Mouse (Mus musculus) forebrain, postnatal 0 days (tissue): ENCODE measurements around the gene Pcbp2. TPM values are rescaled to one million over a fixed set of nuclear protein-coding genes. Genes with fewer than 3 reads are reported as not detected.
A peak's percentile ranks its signal among the peaks of the same experiment; 100 is the strongest.

Experiments used
- ATAC-seq: fragments of 200-750 bp; cut with Nextera tagmentation; 2 replicates; pipeline ENCODE4 v1.8.0; 2017; ENCODE audit warnings: mild to moderate bottlenecking, moderate library complexity
- DNase-seq: peaks from one replicate; pipeline ENCODE4 v3.0.0-alpha.2; 2015
- H3K27ac ChIP-seq: fragments of 300-500 bp; sonication (generic); 2 replicates; pipeline ENCODE4 v1.5.1; 2014; ENCODE audit warnings: low read depth, mild to moderate bottlenecking, antibody characterized with exemption, low read length, moderate library complexity, mixed read lengths
- H3K27me3 ChIP-seq: fragments of 300-500 bp; sonication (generic); 2 replicates; pipeline ENCODE4 v1.6.1; 2014; ENCODE audit warnings: mild to moderate bottlenecking, low read length, mixed read lengths; ENCODE audit not compliant: insufficient read depth
- H3K36me3 ChIP-seq: fragments of 300-500 bp; sonication (generic); 2 replicates; pipeline ENCODE4 v1.6.1; 2014; ENCODE audit warnings: mild to moderate bottlenecking, moderate library complexity; ENCODE audit not compliant: insufficient read depth
- H3K4me1 ChIP-seq: fragments of 300-500 bp; sonication (generic); 2 replicates; pipeline ENCODE4 v1.6.1; 2014; ENCODE audit warnings: antibody characterized with exemption; ENCODE audit not compliant: insufficient read depth
- H3K4me2 ChIP-seq: fragments of 300-500 bp; sonication (generic); 2 replicates; pipeline ENCODE4 v1.6.1; 2014; ENCODE audit warnings: low read depth, mild to moderate bottlenecking, moderate library complexity
- H3K4me3 ChIP-seq: fragments of 300-500 bp; sonication (generic); 2 replicates; pipeline ENCODE4 v1.5.1; 2014; ENCODE audit warnings: low read depth, low read length, mixed read lengths
- H3K9ac ChIP-seq: fragments of 300-500 bp; sonication (generic); 2 replicates; pipeline ENCODE4 v1.6.1; 2014; ENCODE audit warnings: mild to moderate bottlenecking
- H3K9me3 ChIP-seq: fragments of 300-500 bp; sonication (generic); 2 replicates; pipeline ENCODE4 v1.6.1; 2016; ENCODE audit warnings: low read length
- CTCF ChIP-seq: sonication (generic); IDR thresholded peaks from 2 replicates; pipeline ENCODE4 v1.5.1; 2016; ENCODE audit warnings: antibody characterized with exemption, control low read depth, low read depth
- WGBS: fragments of 180-500 bp; shearing (Covaris S2); extraction: QIAGEN DNeasy Blood & Tissue Kit; methylation state at CpG from one replicate; pipeline ENCODE4 v1.1.7; 2014; 5-methylcytosine and 5-hydroxymethylcytosine counted together
- polyA plus RNA-seq: library from polyadenylated mRNA; unstranded; fragments of >200 nt; fragmentation: Nextera tagmentation; extraction: Ambion mirVana; gene quantifications from 2 replicates; pipeline ENCODE4 v1.2.1, GENCODE M21; 2015
- total RNA-seq: library from RNA; depleted of rRNA; stranded (reverse); fragments of >200 nt; gene quantifications from 2 replicates; pipeline ENCODE4 v1.2.3, GENCODE M21; 2014; rRNA removed

Pcbp2 gene
- total and polyA plus RNA-seq, 2 experiments from 2014 or later = 102 to 154 TPM

- H3K36me3 ChIP-seq = peaks cover 71% of the 10 kb centered on the region
Measured at GRCm38 (mm10) chr15:102532106-102532900, 62.0 kb downstream of the Pcbp2 start.

GRCm38 (mm10) chr15:102533926-102534325 is 63.6 kb downstream of the Pcbp2 start:
- H3K9me3 ChIP-seq = no peaks in the 10 kb centered on the region
- 94% methylated on average over 7 of the region's 7 CpGs for WGBS
- H3K36me3 ChIP-seq = peaks cover 59% of the 10 kb centered on the region
- ATAC-seq (no peak), DNase-seq (no peak)
- H3K4me2 ChIP-seq = no peak overlapping the region
- no peak overlapping the region for H3K4me3 ChIP-seq
- H3K9ac ChIP-seq = no peak overlapping the region
- no peaks in the 10 kb centered on the region for H3K4me1 ChIP-seq
- no peak for TF ChIP-seq CTCF
- no peak overlapping the region for H3K27ac ChIP-seq
- no peaks in the 10 kb centered on the region for H3K27me3 ChIP-seq

More at GRCm38 (mm10) chr15:102532106-102532900, 62.0 kb downstream of the Pcbp2 start:
- no peak for TF ChIP-seq CTCF
- 62% methylated on average over 3 of the region's 3 CpGs for WGBS
- no peak overlapping the region for H3K4me3 ChIP-seq
- H3K27me3 ChIP-seq = no peaks in the 10 kb centered on the region
- DNase-seq (no peak), ATAC-seq (peak; percentile 75)
- H3K4me1 ChIP-seq = no peaks in the 10 kb centered on the region
- peak overlapping the region; percentile 64 for H3K27ac ChIP-seq
- no peak overlapping the region for H3K4me2 ChIP-seq
- H3K9ac ChIP-seq = no peak overlapping the region
- H3K9me3 ChIP-seq = no peaks in the 10 kb centered on the region

GRCm38 (mm10) chr15:102544801-102545200 is 74.5 kb downstream of the Pcbp2 start:
- no peak overlapping the region for H3K9ac ChIP-seq
- 69% methylated on average over 4 of the region's 4 CpGs for WGBS
- no peak overlapping the region for H3K27ac ChIP-seq
- no peak overlapping the region for H3K4me3 ChIP-seq
- H3K36me3 ChIP-seq = peaks cover 45% of the 10 kb centered on the region
- H3K4me1 ChIP-seq = 0 out of 2 replicates have a peak, but pooled peaks cover 4% of the 10 kb centered on the region
- TF ChIP-seq CTCF = no peak
- no peaks in the 10 kb centered on the region for H3K9me3 ChIP-seq
- no peak for DNase-seq
- no peak overlapping the region for H3K4me2 ChIP-seq
- no peaks in the 10 kb centered on the region for H3K27me3 ChIP-seq
- no peak for ATAC-seq

- peak overlapping the region; percentile 72 for H3K27ac ChIP-seq
Measured at GRCm38 (mm10) chr15:102546246-102546645, 75.9 kb downstream of the Pcbp2 start.

GRCm38 (mm10) chr15:102546677-102547427 is 76.5 kb downstream of the Pcbp2 start:
- 47% methylated on average over 3 of the region's 3 CpGs for WGBS
- peak overlapping the region; percentile 72 for H3K27ac ChIP-seq
- no peak overlapping the region for H3K4me2 ChIP-seq
- peak; percentile 6; the same call in 1 of the 2 replicates for TF ChIP-seq CTCF
- DNase-seq = peak; percentile 79
- no peak overlapping the region for H3K4me3 ChIP-seq
- peak; percentile 83 for ATAC-seq
- H3K4me1 ChIP-seq = 0 out of 2 replicates have a peak, but pooled peaks cover 4% of the 10 kb centered on the region
- H3K27me3 ChIP-seq = no peaks in the 10 kb centered on the region
- peaks cover 40% of the 10 kb centered on the region; the same call in 1 of the 2 replicates for H3K36me3 ChIP-seq
- H3K9me3 ChIP-seq = no peaks in the 10 kb centered on the region
- H3K9ac ChIP-seq = no peak overlapping the region

More at GRCm38 (mm10) chr15:102546246-102546645, 75.9 kb downstream of the Pcbp2 start:
- H3K9ac ChIP-seq = no peak overlapping the region
- no peaks in the 10 kb centered on the region for H3K9me3 ChIP-seq
- no peak for DNase-seq
- no peak overlapping the region for H3K4me3 ChIP-seq
- no peak overlapping the region for H3K4me2 ChIP-seq
- peaks cover 38% of the 10 kb centered on the region; the same call in 1 of the 2 replicates for H3K36me3 ChIP-seq
- TF ChIP-seq CTCF = no peak
- no peak for ATAC-seq
- 77% methylated on average over 3 of the region's 3 CpGs for WGBS
- no peaks in the 10 kb centered on the region for H3K27me3 ChIP-seq
- H3K4me1 ChIP-seq = 0 out of 2 replicates have a peak, but pooled peaks cover 4% of the 10 kb centered on the region

GRCm38 (mm10) chr15:102547478-102547877 is 77.1 kb downstream of the Pcbp2 start:
- H3K9me3 ChIP-seq = no peaks in the 10 kb centered on the region
- 0 out of 2 replicates have a peak, but pooled peaks cover 4% of the 10 kb centered on the region for H3K4me1 ChIP-seq
- H3K4me2 ChIP-seq = no peak overlapping the region
- peaks cover 46% of the 10 kb centered on the region for H3K36me3 ChIP-seq
- WGBS = 57% methylated on average over 3 of the region's 3 CpGs
- no peaks in the 10 kb centered on the region for H3K27me3 ChIP-seq
- DNase-seq (peak; percentile 47), ATAC-seq (peak; percentile 27; the same call in 1 of the 2 replicates)
- H3K27ac ChIP-seq = peak overlapping the region; percentile 72
- H3K4me3 ChIP-seq = no peak overlapping the region
- H3K9ac ChIP-seq = no peak overlapping the region
- TF ChIP-seq CTCF = no peak

Other genes starting within 250 kb of the Pcbp2 start
- gene Itgb7, start 238.6 kb upstream of the Pcbp2 start, total RNA-seq = 0.31 and 2.4 TPM in 2 replicates
- 0.50 and 0.75 TPM in 2 replicates for gene Itgb7, start 238.6 kb upstream of the Pcbp2 start, polyA plus RNA-seq
- 6.5 and 12.3 TPM in 2 replicates for gene Rarg, start 213.0 kb upstream of the Pcbp2 start, total RNA-seq
- 4.5 and 4.6 TPM in 2 replicates for gene Rarg, start 213.0 kb upstream of the Pcbp2 start, polyA plus RNA-seq
- gene Gm9918, start 200.0 kb upstream of the Pcbp2 start, total RNA-seq = 0.15 TPM in 1 of 2 replicates, not detected in the other
- gene Gm9918, start 200.0 kb upstream of the Pcbp2 start, polyA plus RNA-seq = not detected in 2 replicates
- gene Mfsd5, start 191.1 kb upstream of the Pcbp2 start, total RNA-seq = 33.2 and 39.3 TPM in 2 replicates
- gene Mfsd5, start 191.1 kb upstream of the Pcbp2 start, polyA plus RNA-seq = 63.0 and 63.7 TPM in 2 replicates
- 2.7 and 9.6 TPM in 2 replicates for gene Espl1, start 174.3 kb upstream of the Pcbp2 start, total RNA-seq
- gene Espl1, start 174.3 kb upstream of the Pcbp2 start, polyA plus RNA-seq = 1.5 and 2.3 TPM in 2 replicates
- gene Pfdn5, start 144.4 kb upstream of the Pcbp2 start, total RNA-seq = 177 and 262 TPM in 2 replicates
- gene Pfdn5, start 144.4 kb upstream of the Pcbp2 start, polyA plus RNA-seq = 518 and 621 TPM in 2 replicates
- 46.4 and 54.2 TPM in 2 replicates for gene Myg1, start 138.8 kb upstream of the Pcbp2 start, total RNA-seq
- gene Myg1, start 138.8 kb upstream of the Pcbp2 start, polyA plus RNA-seq = 80.2 and 85.7 TPM in 2 replicates
- gene Aaas, start 119.8 kb upstream of the Pcbp2 start, total RNA-seq = 25.5 and 27.9 TPM in 2 replicates
- gene Aaas, start 119.8 kb upstream of the Pcbp2 start, polyA plus RNA-seq = 31.6 and 33.4 TPM in 2 replicates
- gene Sp7, start 103.4 kb upstream of the Pcbp2 start, total RNA-seq = 0.92 and 2.1 TPM in 2 replicates
- gene Sp7, start 103.4 kb upstream of the Pcbp2 start, polyA plus RNA-seq = 0.30 and 0.35 TPM in 2 replicates
- gene Sp1, start 64.4 kb upstream of the Pcbp2 start, total RNA-seq = 16.4 and 22.5 TPM in 2 replicates
- 2.0 and 2.6 TPM in 2 replicates for gene Sp1, start 64.4 kb upstream of the Pcbp2 start, polyA plus RNA-seq
- 0.38 and 1.1 TPM in 2 replicates for gene Amhr2, start 25.2 kb upstream of the Pcbp2 start, total RNA-seq
- 0.34 and 0.65 TPM in 2 replicates for gene Amhr2, start 25.2 kb upstream of the Pcbp2 start, polyA plus RNA-seq
- 21.5 and 22.3 TPM in 2 replicates for gene Prr13, start 11.5 kb upstream of the Pcbp2 start, total RNA-seq
- gene Prr13, start 11.5 kb upstream of the Pcbp2 start, polyA plus RNA-seq = 69.9 and 90.9 TPM in 2 replicates
- gene Gm10337, start 33.2 kb downstream of the Pcbp2 start, total RNA-seq = not detected in 2 replicates
- 3.7 and 4.2 TPM in 2 replicates for gene Gm10337, start 33.2 kb downstream of the Pcbp2 start, polyA plus RNA-seq
- gene Map3k12, start 46.5 kb downstream of the Pcbp2 start, total RNA-seq = 75.0 and 88.9 TPM in 2 replicates
- gene Map3k12, start 46.5 kb downstream of the Pcbp2 start, polyA plus RNA-seq = 29.6 and 39.4 TPM in 2 replicates
- 87.5 and 94.7 TPM in 2 replicates for gene Tarbp2, start 47.7 kb downstream of the Pcbp2 start, total RNA-seq
- gene Tarbp2, start 47.7 kb downstream of the Pcbp2 start, polyA plus RNA-seq = 86.4 and 89.5 TPM in 2 replicates
- gene Npff, start 54.4 kb downstream of the Pcbp2 start, total RNA-seq = 2.5 and 3.1 TPM in 2 replicates
- gene Npff, start 54.4 kb downstream of the Pcbp2 start, polyA plus RNA-seq = 1.5 and 1.7 TPM in 2 replicates
- gene Gm28047, start 154.5 kb downstream of the Pcbp2 start, total RNA-seq = not detected in 2 replicates
- gene Gm28047, start 154.5 kb downstream of the Pcbp2 start, polyA plus RNA-seq = 0.74 TPM in 1 of 2 replicates, not detected in the other
- 9.9 and 13.2 TPM in 2 replicates for gene Atf7, start 154.9 kb downstream of the Pcbp2 start, total RNA-seq
- 8.4 and 10.2 TPM in 2 replicates for gene Atf7, start 154.9 kb downstream of the Pcbp2 start, polyA plus RNA-seq
- gene Atp5g2, start 201.8 kb downstream of the Pcbp2 start, total RNA-seq = 75.2 and 170 TPM in 2 replicates
- gene Atp5g2, start 201.8 kb downstream of the Pcbp2 start, polyA plus RNA-seq = 63.5 and 75.3 TPM in 2 replicates